Mouse (Mus musculus): ENCODE results near the gene Haus3.

DNA sequence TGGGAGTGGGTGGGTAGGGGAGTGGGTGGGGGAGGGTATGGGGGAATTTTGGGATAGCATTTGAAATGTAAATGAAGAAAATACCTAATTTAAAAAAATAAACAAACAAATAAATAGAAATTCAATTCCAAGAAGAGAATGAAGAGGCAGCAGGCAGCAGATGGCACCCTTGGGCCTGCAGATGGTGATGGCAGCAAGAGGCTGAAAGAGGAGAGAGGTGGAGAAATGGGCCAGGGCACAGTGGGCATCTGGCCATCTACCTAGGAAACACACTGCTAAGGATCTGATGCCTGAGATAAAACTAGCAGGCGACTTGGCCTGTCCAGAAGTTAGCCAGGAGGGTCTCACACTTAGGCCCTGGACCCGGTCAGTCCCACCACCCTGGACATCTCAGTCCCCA lies 35.6 kb upstream of the Haus3 start:
- TF ChIP-seq CTCF (IDR thresholded peaks at IDR 0.05; ENCODE audit: borderline replicate concordance, control insufficient read depth, extremely low read depth, insufficient read depth, low read length, poor library complexity) (no peak), POLR2A (IDR thresholded peaks at IDR 0.05; ENCODE audit: control insufficient read depth, extremely low read depth, insufficient read depth, low read length, poor library complexity) (no peak)
